Mouse (Mus musculus) liver, embryonic 12.5 days (tissue): Measurements from ENCODE around the gene Fignl1. TPM values are rescaled to one million over a fixed set of nuclear protein-coding genes. Genes with fewer than 3 reads are reported as not detected.

Experiments used
- ATAC-seq: fragments of 200-750 bp; cut with Nextera tagmentation; 2 replicates; pipeline ENCODE4 v1.8.0; 2017; ENCODE audit warnings: moderate number of reproducible peaks, mild to moderate bottlenecking, moderate library complexity
- H3K27ac ChIP-seq: fragments of 300-500 bp; sonication (generic); 2 replicates; pipeline ENCODE4 v1.5.1; 2016; ENCODE audit warnings: mild to moderate bottlenecking
- H3K27me3 ChIP-seq: fragments of 300-500 bp; sonication (generic); replicated peaks from 2 replicates; pipeline ENCODE4 v1.6.1; 2016; ENCODE audit warnings: mild to moderate bottlenecking, moderate library complexity
- H3K36me3 ChIP-seq: fragments of 300-500 bp; sonication (generic); 2 replicates; pipeline ENCODE4 v1.6.1; 2016; ENCODE audit warnings: mild to moderate bottlenecking, moderate library complexity
- H3K4me1 ChIP-seq: fragments of 300-500 bp; sonication (generic); 2 replicates; pipeline ENCODE4 v1.6.1; 2016
- H3K4me2 ChIP-seq: fragments of 300-500 bp; sonication (generic); 2 replicates; pipeline ENCODE4 v1.6.1; 2016; ENCODE audit warnings: mild to moderate bottlenecking, moderate library complexity
- H3K4me3 ChIP-seq: fragments of 300-500 bp; sonication (generic); 2 replicates; pipeline ENCODE4 v1.5.1; 2016; ENCODE audit warnings: mild to moderate bottlenecking, moderate library complexity
- H3K9ac ChIP-seq: fragments of 300-500 bp; sonication (generic); 2 replicates; pipeline ENCODE4 v1.6.1; 2016; ENCODE audit warnings: mild to moderate bottlenecking, moderate library complexity
- H3K9me3 ChIP-seq: fragments of 300-500 bp; sonication (generic); replicated peaks from 2 replicates; pipeline ENCODE4 v1.6.1; 2016; ENCODE audit warnings: mild to moderate bottlenecking, moderate library complexity
- WGBS: fragments of 180-500 bp; shearing (Covaris S2); methylation state at CpG from one replicate; pipeline ENCODE4 v1.1.7; 2016; ENCODE audit not compliant: insufficient replicate concordance; 5-methylcytosine and 5-hydroxymethylcytosine counted together
- polyA plus RNA-seq: library from polyadenylated mRNA; unstranded; fragments of >200 nt; fragmentation: Nextera tagmentation; extraction: Ambion mirVana; gene quantifications from 2 replicates; pipeline ENCODE4 v1.2.1, GENCODE M21; 2016

Fignl1 gene
- polyA plus RNA-seq, 1 experiment from 2014 or later, result 126 TPM

- H3K27ac ChIP-seq, result 0 out of 2 replicates have a peak overlapping the region, but pooled peaks have one; percentile 41
- H3K9me3 ChIP-seq, result no peaks in the 10 kb centered on the region
- peaks cover 38% of the 10 kb centered on the region for H3K4me1 ChIP-seq
- WGBS, result 65% methylated on average over 9 of the region's 9 CpGs
- H3K27me3 ChIP-seq, result no peaks in the 10 kb centered on the region
- ATAC-seq, result 0 out of 2 replicates have a peak, but pooled peaks have one; percentile 43
- peaks cover 98% of the 10 kb centered on the region for H3K36me3 ChIP-seq
- H3K4me2 ChIP-seq, result peak overlapping the region; percentile 38
- H3K9ac ChIP-seq, result 0 out of 2 replicates have a peak overlapping the region, but pooled peaks have one; percentile 40
- H3K4me3 ChIP-seq, result peak overlapping the region; percentile 10; the same call in 1 of the 2 replicates
These were observed 7.7 kb downstream of the Fignl1 start for GRCm38 (mm10) chr11:11801067-11801466.

GRCm38 (mm10) chr11:11800304-11800703 is 8.5 kb downstream of the Fignl1 start:
- 85% methylated on average over 3 of the region's 3 CpGs for WGBS
- Histone ChIP-seq H3K4me1 (peaks cover 32% of the 10 kb centered on the region), H3K9ac (no peak overlapping the region), H3K4me3 (no peak overlapping the region), H3K27ac (no peak overlapping the region), H3K36me3 (peaks cover 98% of the 10 kb centered on the region), H3K9me3 (no peaks in the 10 kb centered on the region), H3K4me2 (no peak overlapping the region), H3K27me3 (no peaks in the 10 kb centered on the region)
- ATAC-seq, result no peak

- no peak for ATAC-seq
- peaks cover 24% of the 10 kb centered on the region for H3K4me1 ChIP-seq
- H3K27ac ChIP-seq, result no peak overlapping the region
- WGBS, result 94% methylated on average over 1 of the region's 1 CpGs
- H3K9me3 ChIP-seq, result no peaks in the 10 kb centered on the region
- no peak overlapping the region for H3K4me2 ChIP-seq
- no peak overlapping the region for H3K9ac ChIP-seq
- H3K27me3 ChIP-seq, result no peaks in the 10 kb centered on the region
- H3K36me3 ChIP-seq, result peaks cover 82% of the 10 kb centered on the region
- no peak overlapping the region for H3K4me3 ChIP-seq
These were observed 10.1 kb downstream of the Fignl1 start for GRCm38 (mm10) chr11:11798690-11799089.

GRCm38 (mm10) chr11:11794626-11795025 is 14.1 kb downstream of the Fignl1 start:
- no peak for ATAC-seq
- no peak overlapping the region for H3K9ac ChIP-seq
- H3K4me2 ChIP-seq, result no peak overlapping the region
- no peaks in the 10 kb centered on the region for H3K27me3 ChIP-seq
- no peak overlapping the region for H3K27ac ChIP-seq
- 79% methylated on average over 1 of the region's 1 CpGs for WGBS
- H3K4me3 ChIP-seq, result no peak overlapping the region
- H3K9me3 ChIP-seq, result no peaks in the 10 kb centered on the region
- peaks cover 44% of the 10 kb centered on the region for H3K36me3 ChIP-seq
- no peaks in the 10 kb centered on the region for H3K4me1 ChIP-seq

- Histone ChIP-seq H3K4me3 (peak overlapping the region; percentile 20; the same call in 1 of the 2 replicates), H3K9me3 (no peaks in the 10 kb centered on the region), H3K4me1 (0 out of 2 replicates have a peak, but pooled peaks cover 3% of the 10 kb centered on the region), H3K9ac (0 out of 2 replicates have a peak overlapping the region, but pooled peaks have one; percentile 12), H3K27me3 (no peaks in the 10 kb centered on the region), H3K4me2 (peak overlapping the region; percentile 49), H3K27ac (no peak overlapping the region), H3K36me3 (no peaks in the 10 kb centered on the region)
- peak; percentile 89 for ATAC-seq
- WGBS, result 1% methylated on average over 8 of the region's 8 CpGs
These were observed 20.2 kb downstream of the Fignl1 start for GRCm38 (mm10) chr11:11788521-11788974.

GRCm38 (mm10) chr11:11785457-11785856 is 23.3 kb downstream of the Fignl1 start:
- Histone ChIP-seq H3K9me3 (no peaks in the 10 kb centered on the region), H3K9ac (no peak overlapping the region), H3K36me3 (no peaks in the 10 kb centered on the region), H3K4me2 (no peak overlapping the region), H3K27ac (no peak overlapping the region), H3K4me1 (0 out of 2 replicates have a peak, but pooled peaks cover 3% of the 10 kb centered on the region), H3K4me3 (no peak overlapping the region), H3K27me3 (no peaks in the 10 kb centered on the region)
- ATAC-seq, result no peak
- 37% methylated on average over 6 of the region's 6 CpGs for WGBS

- Histone ChIP-seq H3K9me3 (no peaks in the 10 kb centered on the region), H3K36me3 (no peaks in the 10 kb centered on the region), H3K27me3 (no peaks in the 10 kb centered on the region), H3K4me1 (no peaks in the 10 kb centered on the region), H3K4me3 (no peak overlapping the region), H3K9ac (no peak overlapping the region), H3K4me2 (no peak overlapping the region), H3K27ac (no peak overlapping the region)
- 74% methylated on average over 8 of the region's 8 CpGs for WGBS
- ATAC-seq, result no peak
These were observed 27.0 kb downstream of the Fignl1 start for GRCm38 (mm10) chr11:11781728-11782127.

- H3K9me3 ChIP-seq, result no peaks in the 10 kb centered on the region
- H3K4me3 ChIP-seq, result no peak overlapping the region
- H3K9ac ChIP-seq, result no peak overlapping the region
- H3K36me3 ChIP-seq, result no peaks in the 10 kb centered on the region
- no peaks in the 10 kb centered on the region for H3K4me1 ChIP-seq
- ATAC-seq, result no peak
- no peak overlapping the region for H3K4me2 ChIP-seq
- H3K27me3 ChIP-seq, result no peaks in the 10 kb centered on the region
- 86% methylated on average over 6 of the region's 6 CpGs for WGBS
- H3K27ac ChIP-seq, result no peak overlapping the region
These were observed 30.4 kb downstream of the Fignl1 start for GRCm38 (mm10) chr11:11778345-11778744.

- no peak overlapping the region for H3K27ac ChIP-seq
- H3K4me2 ChIP-seq, result no peak overlapping the region
- H3K9me3 ChIP-seq, result no peaks in the 10 kb centered on the region
- no peak overlapping the region for H3K4me3 ChIP-seq
- H3K27me3 ChIP-seq, result no peaks in the 10 kb centered on the region
- no peak overlapping the region for H3K9ac ChIP-seq
- no peaks in the 10 kb centered on the region for H3K4me1 ChIP-seq
- 60% methylated on average over 2 of the region's 2 CpGs for WGBS
- no peak for ATAC-seq
- H3K36me3 ChIP-seq, result peaks cover 5% of the 10 kb centered on the region
These were observed 31.0 kb downstream of the Fignl1 start for GRCm38 (mm10) chr11:11777796-11778195.

GRCm38 (mm10) chr11:11777246-11777645 is 31.5 kb downstream of the Fignl1 start:
- no peak for ATAC-seq

GRCm38 (mm10) chr11:11776822-11777174 is 32.0 kb downstream of the Fignl1 start:
- Histone ChIP-seq H3K36me3 (peaks cover 13% of the 10 kb centered on the region), H3K9ac (no peak overlapping the region), H3K4me2 (no peak overlapping the region), H3K4me3 (no peak overlapping the region), H3K4me1 (no peaks in the 10 kb centered on the region), H3K9me3 (no peaks in the 10 kb centered on the region), H3K27me3 (no peaks in the 10 kb centered on the region), H3K27ac (no peak overlapping the region)
- 76% methylated on average over 7 of the region's 7 CpGs for WGBS
- ATAC-seq, result no peak

More at GRCm38 (mm10) chr11:11777246-11777645, 31.5 kb downstream of the Fignl1 start:
- Histone ChIP-seq H3K27ac (no peak overlapping the region), H3K36me3 (peaks cover 9% of the 10 kb centered on the region), H3K4me1 (no peaks in the 10 kb centered on the region), H3K4me2 (no peak overlapping the region), H3K9ac (no peak overlapping the region), H3K4me3 (no peak overlapping the region), H3K27me3 (no peaks in the 10 kb centered on the region), H3K9me3 (no peaks in the 10 kb centered on the region)
- WGBS, result 59% methylated on average over 3 of the region's 3 CpGs

GRCm38 (mm10) chr11:11776071-11776821 is 32.5 kb downstream of the Fignl1 start:
- no peak for ATAC-seq
- Histone ChIP-seq H3K4me1 (no peaks in the 10 kb centered on the region), H3K36me3 (peaks cover 13% of the 10 kb centered on the region), H3K27me3 (no peaks in the 10 kb centered on the region), H3K9me3 (no peaks in the 10 kb centered on the region), H3K9ac (no peak overlapping the region), H3K27ac (no peak overlapping the region), H3K4me2 (no peak overlapping the region), H3K4me3 (no peak overlapping the region)
- WGBS, result 63% methylated on average over 4 of the region's 4 CpGs
